Mouse (Mus musculus): ENCODE measurements around the gene Adgrd1. TPM values are rescaled to one million over a fixed set of nuclear protein-coding genes. Genes with fewer than 3 reads are reported as not detected.

The Adgrd1 gene
- polyA plus RNA-seq, 1 experiment from 2014 or later, result 0.08 TPM

- Histone ChIP-seq H3K9ac (replicated peaks; ENCODE audit: low read depth, low read length) (no peak overlapping the region), H3K4me3 (ENCODE audit: low read depth, low read length) (no peak overlapping the region), H3K4me2 (ENCODE audit: low read depth, low read length) (no peak overlapping the region), H3K9me3 (ENCODE audit: control insufficient read depth, low read length) (no peaks in the 10 kb centered on the region), H3K27me3 (ENCODE audit: control insufficient read depth, insufficient read depth, low read length) (no peaks in the 10 kb centered on the region), H3K36me3 (ENCODE audit: control insufficient read depth, insufficient read depth, low read length) (no peaks in the 10 kb centered on the region), H3K4me1 (ENCODE audit: control insufficient read depth, insufficient read depth, low read length) (no peaks in the 10 kb centered on the region), H3K27ac (ENCODE audit: low read depth, low read length) (no peak overlapping the region)
- WGBS, result 80% methylated on average over 11 of the region's 11 CpGs
- ATAC-seq (ENCODE audit: low read depth), result no peak
Measured at GRCm38 (mm10) chr5:129064186-129064585, 32.4 kb upstream of the Adgrd1 start.

DNA sequence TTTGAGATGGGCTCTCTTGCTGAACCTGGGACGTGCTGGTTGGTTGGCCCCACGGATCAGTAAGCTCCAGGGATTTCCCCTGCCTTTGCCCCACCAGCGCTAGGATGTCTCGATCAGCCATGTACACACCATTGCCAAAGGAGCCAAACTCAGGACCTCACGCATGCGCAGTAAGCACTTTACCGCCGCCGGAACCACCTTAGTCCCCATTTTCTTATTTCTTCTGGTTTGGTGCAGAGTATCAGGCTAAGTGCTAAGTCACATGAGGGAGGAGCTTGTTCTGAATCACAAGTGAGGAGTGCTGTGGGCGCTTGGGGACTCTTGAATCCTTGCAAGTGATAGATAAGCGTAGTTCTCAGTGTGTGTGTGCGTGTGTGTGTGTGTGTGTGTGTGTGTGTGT lies 31.2 kb upstream of the Adgrd1 start:
- WGBS, result 84% methylated on average over 12 of the region's 12 CpGs
- H3K4me1 ChIP-seq (ENCODE audit: control insufficient read depth, insufficient read depth, low read length), result no peaks in the 10 kb centered on the region
- H3K27ac ChIP-seq (ENCODE audit: low read depth, low read length), result no peak overlapping the region
- ATAC-seq (ENCODE audit: low read depth), result no peak
- H3K9me3 ChIP-seq (ENCODE audit: control insufficient read depth, low read length), result no peaks in the 10 kb centered on the region
- H3K4me3 ChIP-seq (ENCODE audit: low read depth, low read length), result no peak overlapping the region
- no peaks in the 10 kb centered on the region for H3K27me3 ChIP-seq (ENCODE audit: control insufficient read depth, insufficient read depth, low read length)
- H3K4me2 ChIP-seq (ENCODE audit: low read depth, low read length), result no peak overlapping the region
- no peak overlapping the region for H3K9ac ChIP-seq (replicated peaks; ENCODE audit: low read depth, low read length)
- H3K36me3 ChIP-seq (ENCODE audit: control insufficient read depth, insufficient read depth, low read length), result no peaks in the 10 kb centered on the region

GRCm38 (mm10) chr5:129065946-129066345 lies 30.6 kb upstream of the Adgrd1 start:
- H3K4me1 ChIP-seq (ENCODE audit: control insufficient read depth, insufficient read depth, low read length), result no peaks in the 10 kb centered on the region
- no peak overlapping the region for H3K27ac ChIP-seq (ENCODE audit: low read depth, low read length)
- no peak overlapping the region for H3K4me3 ChIP-seq (ENCODE audit: low read depth, low read length)
- H3K27me3 ChIP-seq (ENCODE audit: control insufficient read depth, insufficient read depth, low read length), result no peaks in the 10 kb centered on the region
- H3K9me3 ChIP-seq (ENCODE audit: control insufficient read depth, low read length), result no peaks in the 10 kb centered on the region
- no peak overlapping the region for H3K4me2 ChIP-seq (ENCODE audit: low read depth, low read length)
- no peaks in the 10 kb centered on the region for H3K36me3 ChIP-seq (ENCODE audit: control insufficient read depth, insufficient read depth, low read length)
- no peak overlapping the region for H3K9ac ChIP-seq (replicated peaks; ENCODE audit: low read depth, low read length)
- ATAC-seq (ENCODE audit: low read depth), result no peak
- WGBS, result 76% methylated on average over 9 of the region's 9 CpGs

- no peak overlapping the region for H3K27ac ChIP-seq (ENCODE audit: low read depth, low read length)
- H3K36me3 ChIP-seq (ENCODE audit: control insufficient read depth, insufficient read depth, low read length), result no peaks in the 10 kb centered on the region
- 85% methylated on average over 8 of the region's 8 CpGs for WGBS
- H3K27me3 ChIP-seq (ENCODE audit: control insufficient read depth, insufficient read depth, low read length), result no peaks in the 10 kb centered on the region
- no peak overlapping the region for H3K4me2 ChIP-seq (ENCODE audit: low read depth, low read length)
- H3K9me3 ChIP-seq (ENCODE audit: control insufficient read depth, low read length), result no peaks in the 10 kb centered on the region
- H3K4me1 ChIP-seq (ENCODE audit: control insufficient read depth, insufficient read depth, low read length), result no peaks in the 10 kb centered on the region
- no peak for ATAC-seq (ENCODE audit: low read depth)
- H3K9ac ChIP-seq (replicated peaks; ENCODE audit: low read depth, low read length), result no peak overlapping the region
- no peak overlapping the region for H3K4me3 ChIP-seq (ENCODE audit: low read depth, low read length)
Measured at GRCm38 (mm10) chr5:129066541-129067230, 29.9 kb upstream of the Adgrd1 start.

GRCm38 (mm10) chr5:129067231-129067834 lies 29.2 kb upstream of the Adgrd1 start:
- H3K4me1 ChIP-seq (ENCODE audit: control insufficient read depth, insufficient read depth, low read length), result no peaks in the 10 kb centered on the region
- H3K9me3 ChIP-seq (ENCODE audit: control insufficient read depth, low read length), result no peaks in the 10 kb centered on the region
- WGBS, result 81% methylated on average over 13 of the region's 13 CpGs
- H3K9ac ChIP-seq (replicated peaks; ENCODE audit: low read depth, low read length), result no peak overlapping the region
- H3K27me3 ChIP-seq (ENCODE audit: control insufficient read depth, insufficient read depth, low read length), result no peaks in the 10 kb centered on the region
- no peak overlapping the region for H3K27ac ChIP-seq (ENCODE audit: low read depth, low read length)
- H3K36me3 ChIP-seq (ENCODE audit: control insufficient read depth, insufficient read depth, low read length), result no peaks in the 10 kb centered on the region
- no peak for ATAC-seq (ENCODE audit: low read depth)
- no peak overlapping the region for H3K4me2 ChIP-seq (ENCODE audit: low read depth, low read length)
- H3K4me3 ChIP-seq (ENCODE audit: low read depth, low read length), result no peak overlapping the region

DNA sequence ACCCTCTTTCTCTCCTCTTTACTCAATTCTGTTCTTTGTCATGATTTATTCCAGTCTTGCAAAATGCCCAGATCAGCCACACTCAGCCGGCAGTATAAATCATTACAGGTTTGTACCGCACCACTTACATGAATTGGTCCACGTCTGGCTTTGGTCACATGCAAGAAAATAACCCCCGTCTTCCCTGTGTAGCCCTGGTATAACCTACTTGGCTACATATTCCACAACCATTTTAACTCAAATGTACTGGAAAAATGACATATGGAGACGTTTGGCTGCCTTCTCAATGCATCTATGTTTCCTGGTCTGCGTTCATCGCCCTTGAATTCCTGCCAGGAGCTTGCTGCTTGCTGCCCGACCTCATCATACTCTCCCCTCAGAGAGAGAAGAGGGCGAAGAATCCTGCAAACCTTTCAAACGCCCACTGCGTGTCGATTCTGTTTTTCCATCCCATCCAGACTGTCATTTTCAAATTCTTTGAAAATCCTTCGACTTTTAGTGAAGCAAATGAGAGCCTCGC lies 24.7 kb upstream of the Adgrd1 start:
- no peak overlapping the region for H3K27ac ChIP-seq (ENCODE audit: low read depth, low read length)
- 57% methylated on average over 14 of the region's 14 CpGs for WGBS
- H3K9ac ChIP-seq (replicated peaks; ENCODE audit: low read depth, low read length), result no peak overlapping the region
- no peaks in the 10 kb centered on the region for H3K9me3 ChIP-seq (ENCODE audit: control insufficient read depth, low read length)
- ATAC-seq (ENCODE audit: low read depth), result no peak
- H3K36me3 ChIP-seq (ENCODE audit: control insufficient read depth, insufficient read depth, low read length), result no peaks in the 10 kb centered on the region
- H3K4me3 ChIP-seq (ENCODE audit: low read depth, low read length), result no peak overlapping the region
- H3K4me2 ChIP-seq (ENCODE audit: low read depth, low read length), result no peak overlapping the region
- H3K27me3 ChIP-seq (ENCODE audit: control insufficient read depth, insufficient read depth, low read length), result no peaks in the 10 kb centered on the region
- H3K4me1 ChIP-seq (ENCODE audit: control insufficient read depth, insufficient read depth, low read length), result no peaks in the 10 kb centered on the region

GRCm38 (mm10) chr5:129073404-129073803 lies 23.1 kb upstream of the Adgrd1 start:
- Histone ChIP-seq H3K9me3 (ENCODE audit: control insufficient read depth, low read length) (no peaks in the 10 kb centered on the region), H3K36me3 (ENCODE audit: control insufficient read depth, insufficient read depth, low read length) (no peaks in the 10 kb centered on the region), H3K4me2 (ENCODE audit: low read depth, low read length) (no peak overlapping the region), H3K27me3 (ENCODE audit: control insufficient read depth, insufficient read depth, low read length) (no peaks in the 10 kb centered on the region), H3K4me3 (ENCODE audit: low read depth, low read length) (no peak overlapping the region), H3K4me1 (ENCODE audit: control insufficient read depth, insufficient read depth, low read length) (no peaks in the 10 kb centered on the region), H3K9ac (replicated peaks; ENCODE audit: low read depth, low read length) (no peak overlapping the region), H3K27ac (ENCODE audit: low read depth, low read length) (no peak overlapping the region)
- no peak for ATAC-seq (ENCODE audit: low read depth)
- 83% methylated on average over 6 of the region's 6 CpGs for WGBS

DNA sequence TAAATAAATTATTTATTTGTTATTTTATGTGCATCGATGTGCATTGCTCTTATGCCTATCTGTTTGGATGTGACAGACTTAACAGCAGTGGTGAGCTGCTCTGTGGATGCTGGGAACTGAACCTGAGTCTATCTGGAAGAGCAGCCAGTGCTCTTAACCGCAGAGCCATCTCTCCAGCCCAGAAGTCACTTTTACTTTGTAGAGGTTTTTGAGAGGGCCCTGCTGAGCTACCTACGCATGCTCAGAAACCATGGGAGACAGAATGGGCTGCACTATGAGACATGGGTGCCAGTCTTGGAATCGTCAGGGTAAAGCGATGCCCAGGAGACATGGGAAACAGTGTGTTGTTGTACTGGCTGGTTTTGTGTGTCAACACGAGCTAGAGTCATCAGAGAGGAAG lies 20.5 kb upstream of the Adgrd1 start:
- H3K36me3 ChIP-seq (ENCODE audit: control insufficient read depth, insufficient read depth, low read length), result no peaks in the 10 kb centered on the region
- WGBS, result 89% methylated on average over 6 of the region's 6 CpGs
- H3K27me3 ChIP-seq (ENCODE audit: control insufficient read depth, insufficient read depth, low read length), result no peaks in the 10 kb centered on the region
- H3K4me2 ChIP-seq (ENCODE audit: low read depth, low read length), result no peak overlapping the region
- H3K4me1 ChIP-seq (ENCODE audit: control insufficient read depth, insufficient read depth, low read length), result no peaks in the 10 kb centered on the region
- no peaks in the 10 kb centered on the region for H3K9me3 ChIP-seq (ENCODE audit: control insufficient read depth, low read length)
- H3K9ac ChIP-seq (replicated peaks; ENCODE audit: low read depth, low read length), result no peak overlapping the region
- no peak overlapping the region for H3K4me3 ChIP-seq (ENCODE audit: low read depth, low read length)
- no peak for ATAC-seq (ENCODE audit: low read depth)
- H3K27ac ChIP-seq (ENCODE audit: low read depth, low read length), result no peak overlapping the region

- Histone ChIP-seq H3K36me3 (ENCODE audit: control insufficient read depth, insufficient read depth, low read length) (no peaks in the 10 kb centered on the region), H3K9me3 (ENCODE audit: control insufficient read depth, low read length) (no peaks in the 10 kb centered on the region), H3K4me3 (ENCODE audit: low read depth, low read length) (no peak overlapping the region), H3K9ac (replicated peaks; ENCODE audit: low read depth, low read length) (no peak overlapping the region), H3K4me2 (ENCODE audit: low read depth, low read length) (no peak overlapping the region), H3K4me1 (ENCODE audit: control insufficient read depth, insufficient read depth, low read length) (no peaks in the 10 kb centered on the region), H3K27ac (ENCODE audit: low read depth, low read length) (no peak overlapping the region), H3K27me3 (ENCODE audit: control insufficient read depth, insufficient read depth, low read length) (no peaks in the 10 kb centered on the region)
- ATAC-seq (ENCODE audit: low read depth), result no peak
- 90% methylated on average over 5 of the region's 5 CpGs for WGBS
Measured at GRCm38 (mm10) chr5:129077240-129077639, 19.3 kb upstream of the Adgrd1 start.

All from neural tube, embryonic 14.5 days (tissue).